Mouse (Mus musculus) midbrain, embryonic 12.5 days (tissue): ENCODE data around the gene Cds1. TPM values are rescaled to one million over a fixed set of nuclear protein-coding genes. Genes with fewer than 3 reads are reported as not detected.

Experiments used
- ATAC-seq: fragments of 200-750 bp; cut with Nextera tagmentation; 2 replicates; pipeline ENCODE4 v1.8.0; 2017; ENCODE audit warnings: low read depth, moderate TSS enrichment, moderate library complexity; ENCODE audit not compliant: low FRiP score
- H3K27ac ChIP-seq: fragments of 300-500 bp; sonication (generic); replicated peaks from 2 replicates; pipeline ENCODE4 v1.5.1; 2016; ENCODE audit warnings: mild to moderate bottlenecking
- H3K27me3 ChIP-seq: fragments of 300-500 bp; sonication (generic); 2 replicates; pipeline ENCODE4 v1.6.1; 2016; ENCODE audit warnings: mild to moderate bottlenecking
- H3K36me3 ChIP-seq: fragments of 300-500 bp; sonication (generic); 2 replicates; pipeline ENCODE4 v1.6.1; 2016
- H3K4me1 ChIP-seq: fragments of 300-500 bp; sonication (generic); 2 replicates; pipeline ENCODE4 v1.6.1; 2016
- H3K4me2 ChIP-seq: fragments of 300-500 bp; sonication (generic); replicated peaks from 2 replicates; pipeline ENCODE4 v1.6.1; 2016; ENCODE audit warnings: mild to moderate bottlenecking, moderate library complexity
- H3K4me3 ChIP-seq: fragments of 300-500 bp; sonication (generic); 2 replicates; pipeline ENCODE4 v1.5.1; 2016; ENCODE audit warnings: mild to moderate bottlenecking
- H3K9ac ChIP-seq: fragments of 300-500 bp; sonication (generic); replicated peaks from 2 replicates; pipeline ENCODE4 v1.6.1; 2016; ENCODE audit warnings: mild to moderate bottlenecking, moderate library complexity
- H3K9me3 ChIP-seq: fragments of 300-500 bp; sonication (generic); 2 replicates; pipeline ENCODE4 v1.6.1; 2016; ENCODE audit warnings: mild to moderate bottlenecking
- WGBS: fragments of 180-500 bp; shearing (Covaris S2); methylation state at CpG from one replicate; pipeline ENCODE4 v1.1.7; 2016; 5-methylcytosine and 5-hydroxymethylcytosine counted together
- polyA plus RNA-seq: library from polyadenylated mRNA; unstranded; fragments of >200 nt; fragmentation: Nextera tagmentation; extraction: Ambion mirVana; gene quantifications from 2 replicates; pipeline ENCODE4 v1.2.1, GENCODE M21; 2016

Gene Cds1
- polyA plus RNA-seq, 1 experiment from 2014 or later: 1.4 TPM

GRCm38 (mm10) chr5:101819844-101820243 is 54.9 kb downstream of the Cds1 start:
- WGBS: 13% methylated on average over 7 of the region's 7 CpGs
- Histone ChIP-seq H3K27ac (no peak overlapping the region), H3K4me1 (peaks cover under 1% of the 10 kb centered on the region; the same call in 1 of the 2 replicates), H3K4me3 (no peak overlapping the region), H3K36me3 (no peaks in the 10 kb centered on the region), H3K9ac (no peak overlapping the region), H3K27me3 (peaks cover 16% of the 10 kb centered on the region), H3K4me2 (no peak overlapping the region), H3K9me3 (no peaks in the 10 kb centered on the region)
- no peak for ATAC-seq

- peaks cover 9% of the 10 kb centered on the region for H3K4me1 ChIP-seq
- no peak overlapping the region for H3K9ac ChIP-seq
- no peak overlapping the region for H3K27ac ChIP-seq
- no peak for ATAC-seq
- H3K9me3 ChIP-seq: no peaks in the 10 kb centered on the region
- H3K36me3 ChIP-seq: no peaks in the 10 kb centered on the region
- WGBS: 64% methylated on average over 8 of the region's 8 CpGs
- peaks cover 16% of the 10 kb centered on the region for H3K27me3 ChIP-seq
- H3K4me2 ChIP-seq: no peak overlapping the region
- H3K4me3 ChIP-seq: no peak overlapping the region
Measured at GRCm38 (mm10) chr5:101821052-101821451, 56.1 kb downstream of the Cds1 start.

- peaks cover 14% of the 10 kb centered on the region for H3K4me1 ChIP-seq
- no peak for ATAC-seq
- H3K27me3 ChIP-seq: peaks cover 16% of the 10 kb centered on the region
- no peak overlapping the region for H3K4me3 ChIP-seq
- no peak overlapping the region for H3K9ac ChIP-seq
- H3K36me3 ChIP-seq: no peaks in the 10 kb centered on the region
- H3K9me3 ChIP-seq: no peaks in the 10 kb centered on the region
- no peak overlapping the region for H3K27ac ChIP-seq
- H3K4me2 ChIP-seq: no peak overlapping the region
- WGBS: 58% methylated on average over 17 of the region's 17 CpGs
Measured at GRCm38 (mm10) chr5:101821491-101822310, 56.8 kb downstream of the Cds1 start.

- peaks cover 20% of the 10 kb centered on the region for H3K4me1 ChIP-seq
- no peak overlapping the region for H3K4me3 ChIP-seq
- no peaks in the 10 kb centered on the region for H3K9me3 ChIP-seq
- H3K9ac ChIP-seq: no peak overlapping the region
- WGBS: 56% methylated on average over 6 of the region's 6 CpGs
- H3K4me2 ChIP-seq: no peak overlapping the region
- no peaks in the 10 kb centered on the region for H3K36me3 ChIP-seq
- ATAC-seq: no peak
- peaks cover 18% of the 10 kb centered on the region for H3K27me3 ChIP-seq
- no peak overlapping the region for H3K27ac ChIP-seq
Measured at GRCm38 (mm10) chr5:101822311-101822670, 57.4 kb downstream of the Cds1 start.

GRCm38 (mm10) chr5:101825111-101825911 is 60.4 kb downstream of the Cds1 start:
- peak; percentile 10; the same call in 1 of the 2 replicates for ATAC-seq
- H3K4me2 ChIP-seq: peak overlapping the region; percentile 11; the same call in 1 of the 2 replicates
- no peak overlapping the region for H3K9ac ChIP-seq
- H3K36me3 ChIP-seq: no peaks in the 10 kb centered on the region
- 0 out of 2 replicates have a peak overlapping the region, but pooled peaks have one; percentile 31 for H3K27ac ChIP-seq
- WGBS: 15% methylated on average over 13 of the region's 13 CpGs
- H3K9me3 ChIP-seq: no peaks in the 10 kb centered on the region
- peaks cover 21% of the 10 kb centered on the region for H3K27me3 ChIP-seq
- H3K4me3 ChIP-seq: no peak overlapping the region
- H3K4me1 ChIP-seq: peaks cover 20% of the 10 kb centered on the region

- WGBS: 10% methylated on average over 15 of the region's 15 CpGs
- ATAC-seq: peak; percentile 87
- Histone ChIP-seq H3K4me2 (peak overlapping the region; percentile 45), H3K9me3 (no peaks in the 10 kb centered on the region), H3K4me3 (peak overlapping the region; percentile 16; the same call in 1 of the 2 replicates), H3K27ac (no peak overlapping the region), H3K27me3 (peaks cover 17% of the 10 kb centered on the region), H3K4me1 (peaks cover 20% of the 10 kb centered on the region), H3K36me3 (peaks cover 8% of the 10 kb centered on the region; the same call in 1 of the 2 replicates), H3K9ac (no peak overlapping the region; the same call in 1 of the 2 replicates)
Measured at GRCm38 (mm10) chr5:101826531-101826970, 61.6 kb downstream of the Cds1 start.

- H3K9me3 ChIP-seq: no peaks in the 10 kb centered on the region
- H3K4me3 ChIP-seq: no peak overlapping the region
- H3K27ac ChIP-seq: no peak overlapping the region
- peaks cover 15% of the 10 kb centered on the region; the same call in 1 of the 2 replicates for H3K36me3 ChIP-seq
- 36% methylated on average over 12 of the region's 12 CpGs for WGBS
- no peak overlapping the region for H3K4me2 ChIP-seq
- no peak for ATAC-seq
- peaks cover 20% of the 10 kb centered on the region for H3K4me1 ChIP-seq
- no peak overlapping the region for H3K9ac ChIP-seq
- peaks cover 14% of the 10 kb centered on the region; the same call in 1 of the 2 replicates for H3K27me3 ChIP-seq
Measured at GRCm38 (mm10) chr5:101827477-101827876, 62.5 kb downstream of the Cds1 start.

- peaks cover 23% of the 10 kb centered on the region for H3K36me3 ChIP-seq
- no peak overlapping the region for H3K4me2 ChIP-seq
- no peak for ATAC-seq
- no peak overlapping the region for H3K27ac ChIP-seq
- peaks cover 20% of the 10 kb centered on the region for H3K4me1 ChIP-seq
- 88% methylated on average over 3 of the region's 3 CpGs for WGBS
- H3K9me3 ChIP-seq: no peaks in the 10 kb centered on the region
- H3K4me3 ChIP-seq: no peak overlapping the region
- no peak overlapping the region for H3K9ac ChIP-seq
- H3K27me3 ChIP-seq: peaks cover 5% of the 10 kb centered on the region; the same call in 1 of the 2 replicates
Measured at GRCm38 (mm10) chr5:101828932-101829331, 64.0 kb downstream of the Cds1 start.

GRCm38 (mm10) chr5:101830180-101830579 is 65.2 kb downstream of the Cds1 start:
- Histone ChIP-seq H3K27ac (no peak overlapping the region), H3K36me3 (peaks cover 33% of the 10 kb centered on the region), H3K4me2 (no peak overlapping the region), H3K9me3 (no peaks in the 10 kb centered on the region), H3K9ac (no peak overlapping the region), H3K4me3 (no peak overlapping the region), H3K4me1 (peaks cover 16% of the 10 kb centered on the region), H3K27me3 (peaks cover 5% of the 10 kb centered on the region; the same call in 1 of the 2 replicates)
- 87% methylated on average over 8 of the region's 8 CpGs for whole genome bisulfite sequencing
- no peak for ATAC-seq

- Histone ChIP-seq H3K36me3 (peaks cover 51% of the 10 kb centered on the region), H3K4me1 (peaks cover 2% of the 10 kb centered on the region), H3K4me2 (no peak overlapping the region), H3K27ac (no peak overlapping the region), H3K27me3 (peaks cover 5% of the 10 kb centered on the region; the same call in 1 of the 2 replicates), H3K9ac (no peak overlapping the region), H3K9me3 (no peaks in the 10 kb centered on the region), H3K4me3 (no peak overlapping the region)
- 94% methylated on average over 6 of the region's 6 CpGs for WGBS
- no peak for ATAC-seq
Measured at GRCm38 (mm10) chr5:101832042-101832441, 67.1 kb downstream of the Cds1 start.

GRCm38 (mm10) chr5:101832991-101833390 is 68.1 kb downstream of the Cds1 start:
- Histone ChIP-seq H3K4me2 (no peak overlapping the region), H3K27me3 (no peaks in the 10 kb centered on the region; the same call in 1 of the 2 replicates), H3K36me3 (peaks cover 60% of the 10 kb centered on the region), H3K9ac (no peak overlapping the region), H3K4me3 (no peak overlapping the region), H3K9me3 (no peaks in the 10 kb centered on the region), H3K4me1 (no peaks in the 10 kb centered on the region), H3K27ac (no peak overlapping the region)
- 92% methylated on average over 5 of the region's 5 CpGs for WGBS
- no peak for ATAC-seq

- Histone ChIP-seq H3K9me3 (no peaks in the 10 kb centered on the region), H3K27ac (no peak overlapping the region), H3K9ac (no peak overlapping the region), H3K4me3 (no peak overlapping the region), H3K36me3 (peaks cover 69% of the 10 kb centered on the region), H3K4me2 (no peak overlapping the region), H3K27me3 (no peaks in the 10 kb centered on the region), H3K4me1 (no peaks in the 10 kb centered on the region)
- 64% methylated on average over 8 of the region's 8 CpGs for WGBS
- ATAC-seq: no peak
Measured at GRCm38 (mm10) chr5:101833875-101834274, 68.9 kb downstream of the Cds1 start.
